Comparison of ENCODE assay signal across 12 mouse cellular contexts in genomic region chr2:114173248-114173647, GRCm38 (mm10).
"Had no signal": no experiment of that assay in that cellular context is flagged by ENCODE, and none has a peak within 500 bp of the region (broad histone marks: within the 10 kb centered on the region; RNA-seq: fewer than 3 reads in every experiment).

No protein-coding gene starts in this region.

- H3K4me3 ChIP-seq: layer of hippocampus, adult 2 months had no signal

- ATAC-seq: midbrain, embryonic 13.5 days had no signal

- H3K27me3 ChIP-seq: limb, embryonic 15.5 days; midbrain, embryonic 13.5 days; neural tube, embryonic 15.5 days had no signal

- DNase-seq: kidney, adult 11 months; kidney, adult 9 months; kidney, postnatal 4 days; left cerebral cortex, postnatal 4 days; right cerebral cortex, adult 18-20 months; right cerebral cortex, postnatal 25 days; thymus, postnatal 4 days had no signal

- H3K27ac ChIP-seq: kidney, postnatal 0 days; layer of hippocampus, adult 2 months; limb, embryonic 15.5 days; midbrain, embryonic 13.5 days; neural tube, embryonic 15.5 days had no signal

- H3K9me3 ChIP-seq: limb, embryonic 15.5 days; midbrain, embryonic 13.5 days; neural tube, embryonic 15.5 days had no signal
